Mouse (Mus musculus) lung, postnatal 14 days (tissue): ENCODE results near the gene Avpi1.

Experiments used
- DNase-seq: peaks from one replicate; pipeline ENCODE4 v3.0.0; 2021

Avpi1 gene

GRCm38 (mm10) chr19:42144067-42144466, 15.2 kb upstream of the Avpi1 start:
- DNase-seq, result no peak

- DNase-seq, result no peak
Observed at GRCm38 (mm10) chr19:42142757-42143156, 13.9 kb upstream of the Avpi1 start.

DNA sequence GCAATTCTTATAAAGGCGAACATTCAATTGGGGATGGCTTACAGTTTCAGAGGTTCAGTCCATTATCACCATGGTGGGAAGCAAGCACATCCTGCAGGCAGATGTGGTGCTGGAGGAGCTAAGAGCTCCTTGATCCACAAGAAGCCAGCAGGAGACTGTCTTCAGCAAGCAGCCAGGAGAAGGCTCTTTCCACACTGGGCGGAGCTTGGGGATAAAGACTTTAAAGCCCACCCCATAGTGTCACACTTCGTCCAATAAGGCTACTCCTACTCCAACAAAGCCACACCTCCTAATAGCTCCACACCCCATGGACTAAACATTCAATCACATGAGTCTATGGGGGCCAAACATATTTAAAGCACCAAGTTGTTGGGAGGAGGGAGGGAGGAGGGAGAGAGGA, 13.1 kb upstream of the Avpi1 start:
- DNase-seq, result no peak

DNA sequence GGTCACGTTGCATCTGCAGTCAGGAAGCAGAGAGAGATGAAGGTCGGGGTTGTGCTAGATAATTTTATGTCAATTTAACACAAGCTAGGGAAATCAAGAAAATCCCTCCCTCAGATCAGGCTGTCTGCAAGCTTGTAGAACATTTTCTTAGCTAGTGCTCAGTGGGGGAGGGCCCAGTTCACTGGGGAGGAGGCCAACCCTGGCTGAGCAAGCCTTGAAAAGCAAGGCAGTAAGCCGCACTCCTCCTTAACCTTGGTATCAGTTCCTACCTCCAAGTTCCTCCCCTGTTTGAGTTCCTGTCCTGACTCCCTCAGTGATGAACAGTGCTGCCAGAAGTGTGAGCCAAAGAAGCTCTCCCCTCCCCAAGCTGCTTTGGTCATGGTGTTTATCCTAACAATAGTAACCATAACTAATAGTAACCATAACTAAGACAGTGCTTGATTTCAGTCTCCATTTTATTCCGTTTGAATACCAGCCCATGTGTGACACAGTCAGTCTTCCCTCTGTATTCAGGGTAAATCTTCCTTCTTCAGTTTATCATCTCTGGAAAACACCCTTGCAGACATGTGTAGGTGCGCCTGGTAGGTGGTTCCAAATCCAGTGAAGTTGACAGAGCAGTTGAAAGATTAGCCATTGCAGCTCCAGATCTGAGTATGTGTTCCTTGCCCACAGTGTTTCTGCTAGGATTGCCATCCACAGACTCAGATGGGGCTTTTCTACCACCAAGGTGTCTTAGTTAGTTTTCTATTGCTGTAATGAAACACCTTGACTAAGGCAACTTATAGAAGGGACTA, 11.1 kb upstream of the Avpi1 start:
- DNase-seq, result no peak

GRCm38 (mm10) chr19:42138517-42139285, 9.8 kb upstream of the Avpi1 start:
- DNase-seq, result no peak

GRCm38 (mm10) chr19:42137167-42137672, 8.4 kb upstream of the Avpi1 start:
- no peak for DNase-seq

DNA sequence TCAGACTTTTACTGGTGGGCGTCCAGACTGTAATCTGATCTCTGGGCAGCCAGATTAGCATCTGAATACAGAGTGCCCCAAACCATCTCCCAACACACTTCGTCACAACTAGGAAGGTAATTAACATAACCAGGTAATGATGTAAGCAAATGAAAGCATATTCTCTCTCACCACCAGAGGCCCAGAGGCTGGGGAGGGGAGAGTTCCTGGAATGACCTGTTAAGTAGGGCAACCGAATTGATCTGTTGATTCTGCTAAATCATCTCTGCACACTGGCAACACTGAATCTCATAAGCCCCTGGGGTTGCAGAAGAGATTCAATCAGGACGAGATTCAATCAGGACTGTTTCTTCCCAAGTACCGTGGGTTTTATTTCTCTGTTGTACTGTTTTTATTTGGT, 7.3 kb upstream of the Avpi1 start:
- DNase-seq, result no peak

DNA sequence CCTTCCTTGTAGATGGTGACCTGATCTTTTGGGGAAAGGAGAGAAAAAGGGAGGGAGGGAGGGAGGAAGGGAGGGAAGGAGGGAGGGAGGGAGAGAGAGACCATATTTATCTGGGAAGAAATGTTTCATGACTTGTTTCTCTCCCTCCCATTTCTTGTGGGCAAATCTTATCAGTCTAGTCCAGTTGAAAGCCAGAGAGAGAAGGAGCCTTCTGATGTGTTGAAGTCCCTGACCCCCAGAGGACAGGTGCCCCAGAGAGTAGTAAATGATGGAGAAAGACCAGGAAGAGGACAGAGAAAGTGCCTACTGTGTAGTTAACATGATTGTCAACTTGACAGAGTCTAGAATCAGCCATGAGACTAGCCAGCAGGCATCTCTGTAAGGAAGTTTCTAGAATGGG, 6.2 kb upstream of the Avpi1 start:
- DNase-seq, result no peak

DNA sequence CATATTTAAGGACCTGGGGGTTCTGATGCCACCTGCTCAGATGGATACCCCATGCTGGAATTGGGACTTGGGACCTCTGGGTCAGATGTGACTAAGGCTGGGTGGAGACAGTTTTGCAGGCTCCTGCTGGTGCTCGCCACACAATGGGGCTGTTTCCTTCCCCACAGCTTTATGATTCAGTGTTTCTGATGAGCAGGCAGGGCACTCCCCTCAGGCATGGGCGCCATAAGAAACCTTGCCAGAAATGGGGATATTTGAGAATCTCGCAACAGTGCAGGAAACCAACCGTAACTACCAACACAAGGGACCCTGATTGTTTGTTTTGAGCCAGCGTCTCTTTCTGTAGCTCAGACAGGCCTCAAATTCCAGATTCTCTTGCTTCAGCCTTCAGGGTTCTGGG, 2.2 kb upstream of the Avpi1 start:
- no peak for DNase-seq

DNA sequence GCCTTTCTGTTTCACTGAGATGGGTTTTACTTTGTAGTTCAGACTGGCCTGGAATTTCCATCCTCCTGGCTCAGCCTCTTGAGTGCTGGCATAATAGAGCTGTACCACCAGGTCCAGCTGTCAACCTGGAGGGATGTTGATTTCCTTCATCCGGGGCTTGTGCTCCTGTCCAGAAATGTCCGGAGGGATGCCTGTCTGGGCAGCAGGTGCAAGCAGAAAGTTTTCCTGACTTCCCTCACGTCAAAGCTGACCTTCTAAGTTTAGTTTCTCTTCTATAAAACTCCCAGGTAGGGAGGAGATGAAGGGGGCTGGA, 1.4 kb upstream of the Avpi1 start:
- DNase-seq, result no peak

DNA sequence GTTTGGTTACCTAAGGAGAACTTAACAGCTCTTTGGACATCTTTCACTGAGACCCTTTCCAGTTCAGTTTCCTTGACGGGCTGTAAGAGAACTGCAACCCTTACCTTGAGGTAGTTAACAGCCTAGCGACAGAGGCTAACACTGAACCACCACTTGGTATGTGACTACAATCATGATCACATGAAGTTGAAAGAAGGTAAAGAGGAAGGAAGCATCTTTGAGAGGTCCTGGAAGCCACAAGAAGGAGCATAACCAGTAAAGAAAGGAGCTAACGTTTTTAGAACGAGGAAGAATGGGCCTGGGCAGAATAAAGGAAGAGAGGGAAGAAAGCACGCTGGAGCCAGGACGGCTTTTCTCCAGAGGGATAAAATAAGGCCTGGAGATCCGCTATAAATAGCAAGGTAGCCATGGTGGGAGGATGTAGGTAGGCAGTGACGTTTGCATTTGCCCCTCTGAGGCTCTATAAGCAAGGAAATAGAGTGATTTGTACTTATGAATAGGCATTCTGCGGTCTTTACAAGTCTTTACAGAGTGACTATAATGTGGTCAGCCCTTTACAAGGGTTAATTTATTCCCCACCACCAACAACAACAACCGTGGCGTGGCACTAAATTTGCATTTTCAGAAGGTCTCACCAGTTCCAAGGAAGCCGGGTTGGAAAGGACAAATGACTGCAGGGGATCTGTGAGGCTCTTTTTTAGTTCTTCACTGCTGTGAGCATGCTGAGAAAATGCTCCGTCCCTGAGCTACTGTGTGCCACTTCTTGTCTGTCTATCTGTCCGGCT, 842 bp upstream of the Avpi1 start:
- no peak for DNase-seq

DNA sequence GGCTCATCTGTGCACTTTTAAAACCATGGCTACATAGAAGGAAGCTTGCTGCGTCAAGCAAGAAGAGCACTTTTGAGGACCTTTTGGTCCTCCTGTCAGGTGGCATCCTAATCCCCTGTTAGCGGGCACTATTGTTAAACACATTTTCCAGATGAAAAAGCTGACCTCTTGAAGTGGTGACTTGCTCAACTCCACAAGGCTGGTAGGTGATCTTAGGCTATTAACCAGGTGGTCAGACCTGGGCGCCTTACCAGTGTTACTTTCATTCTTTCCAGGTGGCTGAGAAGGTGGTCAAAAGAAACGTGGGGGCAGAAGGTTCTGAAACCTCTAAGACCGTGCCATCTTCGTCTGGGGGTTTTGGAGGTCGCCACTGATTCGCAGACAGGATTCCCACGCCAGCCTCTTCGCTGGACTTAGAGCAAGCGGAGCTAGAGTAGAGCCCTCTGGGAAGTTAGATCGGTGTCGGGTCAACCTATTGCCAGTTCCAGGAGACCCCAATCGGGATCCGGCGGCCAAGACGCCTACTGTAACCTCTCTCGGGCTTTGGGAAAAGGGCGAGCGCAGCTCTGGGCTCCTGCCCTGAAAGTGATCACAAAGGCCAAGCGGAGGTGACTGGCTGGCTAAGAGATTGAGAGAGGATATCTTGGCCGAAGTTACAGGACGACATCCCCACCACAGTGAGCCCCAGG, 663 bp downstream of the Avpi1 start:
- DNase-seq, result no peak

DNA sequence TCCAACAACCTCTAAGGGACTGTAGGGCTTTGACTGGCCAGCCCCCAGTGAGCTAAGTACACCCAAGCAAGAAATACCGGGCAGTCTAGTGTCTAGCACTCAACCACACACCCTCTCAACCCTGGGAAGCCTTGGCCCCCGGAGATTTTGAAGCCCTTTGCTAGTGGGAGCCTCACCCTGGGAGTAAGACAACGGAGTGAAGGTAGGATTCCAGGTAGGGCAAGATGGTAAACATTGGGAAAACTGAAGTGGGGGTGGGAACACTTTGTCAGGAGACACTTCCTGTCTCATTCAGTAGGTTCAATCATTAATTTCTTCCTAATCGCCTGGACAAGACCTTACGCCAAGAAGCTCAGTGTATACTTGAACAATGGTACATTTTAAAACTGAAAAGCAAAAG, 1.8 kb downstream of the Avpi1 start:
- no peak for DNase-seq

DNA sequence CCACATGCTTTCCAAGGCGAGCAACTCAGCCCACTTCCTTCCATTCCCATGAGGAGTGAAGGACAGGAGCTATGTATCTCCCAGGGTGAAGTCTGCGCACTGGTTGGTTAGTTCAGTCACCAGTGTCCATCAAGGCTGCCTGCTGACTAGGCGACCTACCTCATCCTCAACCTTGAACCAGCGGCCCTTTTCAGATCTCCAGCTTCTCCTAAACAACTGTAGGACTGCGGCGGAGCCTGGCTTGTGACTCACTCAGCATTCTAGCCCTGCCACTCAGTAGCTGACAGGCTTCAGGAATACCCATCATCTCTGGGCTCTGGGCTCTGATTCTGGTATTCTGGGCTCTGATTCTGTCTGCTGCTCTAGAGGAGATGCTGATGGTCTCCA, 2.6 kb downstream of the Avpi1 start:
- DNase-seq, result no peak

GRCm38 (mm10) chr19:42125501-42126218, 3.2 kb downstream of the Avpi1 start:
- no peak for DNase-seq

- no peak for DNase-seq
Observed at GRCm38 (mm10) chr19:42124684-42125083, 4.2 kb downstream of the Avpi1 start.

DNA sequence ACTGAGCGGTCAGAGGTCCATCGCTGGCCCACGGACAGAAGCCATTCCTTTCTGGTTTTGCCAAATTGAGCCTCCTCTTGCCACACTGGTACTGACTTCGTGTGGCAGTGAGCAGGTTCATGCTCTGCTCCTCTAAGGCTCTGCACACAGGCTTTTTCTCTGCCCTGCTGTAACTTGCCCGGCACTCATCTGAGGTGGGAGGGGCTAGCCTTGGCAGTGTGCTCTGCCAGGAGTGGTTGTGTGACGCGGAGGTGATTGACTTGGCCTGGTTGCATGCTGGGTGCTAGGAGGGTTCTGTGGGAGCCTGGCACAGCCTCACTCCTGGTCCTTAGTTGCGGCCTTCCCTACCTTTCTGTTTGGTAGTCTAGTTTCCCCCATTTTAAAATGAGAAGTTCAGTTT, 8.4 kb downstream of the Avpi1 start:
- no peak for DNase-seq

DNA sequence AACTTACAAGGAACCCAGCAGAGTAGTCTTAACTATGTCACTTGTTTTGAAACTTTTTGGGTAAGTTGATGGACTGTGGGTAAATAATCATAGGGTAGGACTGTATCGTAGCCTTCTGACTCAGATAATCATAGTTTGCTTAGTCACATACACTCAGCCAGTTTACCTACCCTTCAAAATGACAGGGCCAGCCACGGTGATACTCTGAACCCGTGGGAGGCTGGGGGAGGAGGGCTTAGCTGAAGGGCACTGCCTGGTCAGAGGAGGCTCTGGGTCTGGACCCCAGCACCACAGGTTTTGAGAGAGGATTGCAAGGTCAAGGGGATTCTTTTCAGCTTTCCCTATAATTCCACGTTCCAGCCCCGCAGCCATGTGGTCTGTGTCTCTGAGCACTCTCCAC, 10.3 kb downstream of the Avpi1 start:
- no peak for DNase-seq

DNA sequence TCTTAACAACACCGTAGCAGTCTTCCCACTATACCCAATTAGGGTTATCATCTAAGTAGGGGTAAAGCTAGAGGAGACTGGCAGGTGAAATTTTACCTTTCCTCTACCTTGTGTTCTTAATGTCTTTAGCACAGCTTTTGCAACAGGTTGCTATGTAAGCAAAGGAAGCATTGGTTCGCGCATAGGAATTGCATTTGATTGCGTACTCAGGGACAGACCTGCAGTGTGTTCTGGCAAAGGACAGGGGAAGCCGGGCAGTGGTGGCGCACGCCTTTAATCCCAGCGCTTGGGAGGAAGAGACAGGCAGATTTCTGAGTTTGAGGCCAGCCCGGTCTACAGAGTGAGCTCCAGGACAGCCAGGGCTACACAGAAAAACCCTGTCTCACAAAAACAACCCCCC, 10.7 kb downstream of the Avpi1 start:
- no peak for DNase-seq

DNA sequence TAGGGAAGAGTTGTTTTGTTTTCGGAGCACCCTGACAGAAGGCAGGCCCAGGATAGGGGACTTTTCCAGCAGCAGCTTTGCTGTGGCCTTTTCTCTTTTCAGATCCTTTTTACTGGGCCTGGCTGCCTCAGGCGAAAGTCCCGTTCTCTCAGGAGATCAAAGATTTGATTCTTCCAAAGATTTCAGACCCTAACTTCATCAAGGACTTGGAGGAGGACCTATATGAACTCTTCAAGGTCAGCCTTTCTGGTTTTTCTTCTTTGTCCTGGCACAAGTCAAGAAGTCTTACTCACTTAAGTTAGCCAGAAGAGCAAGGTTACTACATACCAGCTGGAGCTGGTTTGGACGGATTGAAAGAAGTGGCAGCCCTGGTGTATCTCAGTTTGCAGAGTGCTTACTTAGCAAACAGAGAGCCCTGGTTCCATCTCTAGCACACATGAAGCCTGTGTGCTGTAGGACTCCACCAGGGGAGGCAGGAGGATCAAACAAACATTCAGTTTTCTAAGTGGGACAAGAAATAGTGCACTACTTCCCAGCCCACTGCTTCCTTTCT, 13.0 kb downstream of the Avpi1 start:
- no peak for DNase-seq

- DNase-seq, result no peak
Observed at GRCm38 (mm10) chr19:42104681-42105080, 24.2 kb downstream of the Avpi1 start.

DNA sequence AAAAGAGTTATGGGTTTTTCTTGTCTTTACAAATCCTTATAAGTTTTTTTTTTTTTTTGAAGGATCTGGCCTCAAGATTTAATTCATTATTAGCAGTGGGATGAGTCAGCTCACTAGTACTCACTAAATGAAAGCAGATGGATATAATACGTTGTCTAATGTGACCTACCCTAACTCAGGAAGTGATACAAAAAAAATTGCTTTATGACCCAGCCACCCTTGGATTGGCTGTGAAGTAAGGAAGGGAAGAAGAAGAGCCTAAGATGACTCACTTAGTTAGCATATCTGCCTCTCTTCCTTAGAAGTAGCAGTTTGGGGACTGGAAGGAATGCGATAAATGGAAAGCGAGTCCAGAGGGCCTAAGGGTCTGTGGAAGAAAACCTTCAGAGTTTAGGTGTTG, 29.5 kb downstream of the Avpi1 start:
- no peak for DNase-seq
